Mouse (Mus musculus): ENCODE measurements at regions not wholly inside any gene's neighbourhood (a gene's known extent, or its start where the extent isn't known, plus 50 kb on each side); places are given as distances from the start of the nearest gene placed in this dataset.

DNA sequence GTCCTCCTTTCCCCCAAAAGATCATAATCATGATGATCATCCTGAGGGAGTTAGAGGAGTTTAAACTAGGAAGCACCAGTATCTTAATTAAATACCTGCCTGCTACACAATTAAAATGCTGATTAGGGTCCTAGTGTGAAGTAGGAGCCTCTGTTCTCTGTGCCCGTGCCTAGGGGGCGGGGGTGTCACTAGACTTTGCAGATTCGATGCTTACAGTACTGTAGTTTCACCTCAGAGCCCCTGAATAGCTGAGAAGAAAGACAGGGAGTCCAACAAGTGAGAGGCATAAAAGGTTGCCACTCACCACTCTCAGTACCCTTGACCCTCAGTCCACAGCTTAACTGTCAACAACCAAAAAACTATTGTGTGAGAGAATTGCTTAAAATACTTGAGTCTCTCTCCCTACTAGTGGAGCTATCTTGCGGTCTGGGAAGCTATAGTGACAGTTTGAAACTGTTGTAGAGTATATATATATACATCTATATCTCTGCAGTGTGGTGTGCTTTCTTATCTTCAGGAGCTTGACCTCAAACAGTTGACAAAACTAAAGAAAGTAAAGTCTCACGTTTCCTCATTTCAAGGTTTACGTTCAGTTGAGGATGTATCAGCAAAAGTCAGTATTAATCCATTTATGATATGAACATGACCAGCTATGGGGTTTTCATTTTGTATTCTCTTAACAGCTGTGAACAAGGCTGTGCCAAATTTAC lies 128.9 kb upstream of the Itga4 start:
- H3K27ac ChIP-seq (ENCODE audit: low read length), result no peak overlapping the region
- 40% methylated on average over 6 of the region's 6 CpGs for WGBS
- no peak overlapping the region for H3K4me3 ChIP-seq (replicated peaks; ENCODE audit: low read length)
- H3K9ac ChIP-seq (replicated peaks; ENCODE audit: low read depth, low read length), result no peak overlapping the region
- H3K36me3 ChIP-seq (ENCODE audit: control insufficient read depth, insufficient read depth), result no peaks in the 10 kb centered on the region
- H3K9me3 ChIP-seq (ENCODE audit: control insufficient read depth, low read length), result no peaks in the 10 kb centered on the region
- ATAC-seq, result no peak
- no peaks in the 10 kb centered on the region for H3K27me3 ChIP-seq (replicated peaks; ENCODE audit: control insufficient read depth, insufficient read depth, low read length)
- H3K4me2 ChIP-seq (ENCODE audit: low read length), result no peak overlapping the region
- H3K4me1 ChIP-seq (replicated peaks; ENCODE audit: control insufficient read depth, insufficient read depth, low read length), result no peaks in the 10 kb centered on the region

- Histone ChIP-seq H3K36me3 (ENCODE audit: control insufficient read depth, insufficient read depth) (no peaks in the 10 kb centered on the region), H3K4me2 (ENCODE audit: low read length) (no peak overlapping the region), H3K4me3 (replicated peaks; ENCODE audit: low read length) (no peak overlapping the region), H3K4me1 (replicated peaks; ENCODE audit: control insufficient read depth, insufficient read depth, low read length) (no peaks in the 10 kb centered on the region), H3K9ac (replicated peaks; ENCODE audit: low read depth, low read length) (no peak overlapping the region), H3K27me3 (replicated peaks; ENCODE audit: control insufficient read depth, insufficient read depth, low read length) (no peaks in the 10 kb centered on the region), H3K27ac (ENCODE audit: low read length) (no peak overlapping the region), H3K9me3 (ENCODE audit: control insufficient read depth, low read length) (no peaks in the 10 kb centered on the region)
- WGBS, result 83% methylated on average over 6 of the region's 6 CpGs
- no peak for ATAC-seq
These were observed 128.1 kb upstream of the Itga4 start for GRCm38 (mm10) chr2:79126996-79127741.

DNA sequence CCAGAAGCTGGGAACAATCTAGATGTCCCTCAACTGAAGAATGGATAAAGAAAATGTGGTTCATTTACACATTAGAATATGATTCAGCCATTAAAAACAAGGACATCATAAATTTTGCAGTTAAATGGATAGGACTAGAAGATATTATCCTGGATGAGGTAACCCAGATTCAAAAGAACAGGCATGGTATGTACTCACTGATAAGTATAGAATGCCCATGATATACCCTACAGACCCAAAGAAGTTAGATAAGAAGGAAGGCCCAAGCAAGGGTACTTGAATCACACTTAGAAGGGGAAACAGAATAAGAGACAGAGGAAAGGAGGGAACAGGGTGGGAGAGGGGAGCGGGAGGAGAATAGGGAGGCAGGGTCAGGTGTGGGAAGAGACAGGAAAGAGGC lies 127.4 kb upstream of the Itga4 start:
- H3K27ac ChIP-seq (ENCODE audit: low read length), result no peak overlapping the region
- no peak overlapping the region for H3K4me2 ChIP-seq (ENCODE audit: low read length)
- no peaks in the 10 kb centered on the region for H3K9me3 ChIP-seq (ENCODE audit: control insufficient read depth, low read length)
- no peaks in the 10 kb centered on the region for H3K27me3 ChIP-seq (replicated peaks; ENCODE audit: control insufficient read depth, insufficient read depth, low read length)
- H3K9ac ChIP-seq (replicated peaks; ENCODE audit: low read depth, low read length), result no peak overlapping the region
- no peaks in the 10 kb centered on the region for H3K36me3 ChIP-seq (ENCODE audit: control insufficient read depth, insufficient read depth)
- H3K4me1 ChIP-seq (replicated peaks; ENCODE audit: control insufficient read depth, insufficient read depth, low read length), result no peaks in the 10 kb centered on the region
- WGBS, result 95% methylated on average over 1 of the region's 1 CpGs
- H3K4me3 ChIP-seq (replicated peaks; ENCODE audit: low read length), result no peak overlapping the region
- ATAC-seq, result no peak

DNA sequence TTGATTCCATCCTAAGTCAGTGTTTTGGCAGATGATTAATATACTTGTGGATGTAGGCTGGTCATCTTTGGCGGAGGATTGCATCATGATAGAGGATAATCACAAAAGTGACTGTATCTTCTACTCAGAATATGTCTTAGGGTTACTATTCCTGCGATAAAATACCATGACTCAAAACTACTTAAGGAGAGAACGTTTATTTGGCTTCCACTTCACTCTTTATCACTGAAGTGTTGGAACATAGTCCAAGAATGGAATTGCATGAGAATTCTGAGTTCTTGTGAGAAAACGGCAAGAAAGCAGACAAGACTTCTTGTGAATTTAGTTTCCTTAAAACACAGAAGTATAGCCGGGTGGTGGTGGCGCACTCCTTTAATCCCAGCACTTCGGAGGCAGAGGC lies 124.6 kb upstream of the Itga4 start:
- Histone ChIP-seq H3K36me3 (ENCODE audit: control insufficient read depth, insufficient read depth) (no peaks in the 10 kb centered on the region), H3K4me1 (replicated peaks; ENCODE audit: control insufficient read depth, insufficient read depth, low read length) (no peaks in the 10 kb centered on the region), H3K27ac (ENCODE audit: low read length) (no peak overlapping the region), H3K4me2 (ENCODE audit: low read length) (no peak overlapping the region), H3K9me3 (ENCODE audit: control insufficient read depth, low read length) (no peaks in the 10 kb centered on the region), H3K9ac (replicated peaks; ENCODE audit: low read depth, low read length) (no peak overlapping the region), H3K27me3 (replicated peaks; ENCODE audit: control insufficient read depth, insufficient read depth, low read length) (no peaks in the 10 kb centered on the region), H3K4me3 (replicated peaks; ENCODE audit: low read length) (no peak overlapping the region)
- 98% methylated on average over 7 of the region's 7 CpGs for WGBS
- no peak for ATAC-seq

- Histone ChIP-seq H3K27ac (ENCODE audit: low read length) (no peak overlapping the region), H3K9ac (replicated peaks; ENCODE audit: low read depth, low read length) (no peak overlapping the region), H3K27me3 (replicated peaks; ENCODE audit: control insufficient read depth, insufficient read depth, low read length) (no peaks in the 10 kb centered on the region), H3K4me3 (replicated peaks; ENCODE audit: low read length) (no peak overlapping the region), H3K36me3 (ENCODE audit: control insufficient read depth, insufficient read depth) (no peaks in the 10 kb centered on the region), H3K4me2 (ENCODE audit: low read length) (no peak overlapping the region), H3K9me3 (ENCODE audit: control insufficient read depth, low read length) (no peaks in the 10 kb centered on the region), H3K4me1 (replicated peaks; ENCODE audit: control insufficient read depth, insufficient read depth, low read length) (no peaks in the 10 kb centered on the region)
- no peak for ATAC-seq
- 81% methylated on average over 2 of the region's 2 CpGs for WGBS
These were observed 124.0 kb upstream of the Itga4 start for GRCm38 (mm10) chr2:79131235-79131634.

- H3K4me3 ChIP-seq (replicated peaks; ENCODE audit: low read length), result no peak overlapping the region
- no peak overlapping the region for H3K4me2 ChIP-seq (ENCODE audit: low read length)
- H3K27me3 ChIP-seq (replicated peaks; ENCODE audit: control insufficient read depth, insufficient read depth, low read length), result no peaks in the 10 kb centered on the region
- H3K36me3 ChIP-seq (ENCODE audit: control insufficient read depth, insufficient read depth), result no peaks in the 10 kb centered on the region
- no peak overlapping the region for H3K27ac ChIP-seq (ENCODE audit: low read length)
- ATAC-seq, result no peak
- H3K4me1 ChIP-seq (replicated peaks; ENCODE audit: control insufficient read depth, insufficient read depth, low read length), result no peaks in the 10 kb centered on the region
- no peaks in the 10 kb centered on the region for H3K9me3 ChIP-seq (ENCODE audit: control insufficient read depth, low read length)
- no peak overlapping the region for H3K9ac ChIP-seq (replicated peaks; ENCODE audit: low read depth, low read length)
- 61% methylated on average over 5 of the region's 5 CpGs for WGBS
These were observed 123.3 kb upstream of the Itga4 start for GRCm38 (mm10) chr2:79131743-79132517.

DNA sequence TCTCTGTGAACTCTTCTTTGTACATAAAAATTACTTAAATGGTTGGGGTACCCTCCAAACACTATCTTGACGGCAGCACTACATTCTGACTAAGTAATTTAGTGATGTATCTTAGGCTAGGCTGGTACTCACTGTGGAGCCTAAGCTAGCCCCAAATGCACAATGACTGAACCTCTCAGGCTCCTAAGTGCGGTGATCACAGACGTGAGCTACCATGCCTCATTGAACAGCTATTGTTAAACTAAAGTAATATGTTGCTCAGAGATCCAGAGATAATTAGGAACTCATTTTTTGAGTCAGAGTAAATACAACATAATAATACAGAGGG lies 122.7 kb upstream of the Itga4 start:
- no peak overlapping the region for H3K9ac ChIP-seq (replicated peaks; ENCODE audit: low read depth, low read length)
- H3K4me2 ChIP-seq (ENCODE audit: low read length), result no peak overlapping the region
- ATAC-seq, result no peak
- no peaks in the 10 kb centered on the region for H3K27me3 ChIP-seq (replicated peaks; ENCODE audit: control insufficient read depth, insufficient read depth, low read length)
- H3K4me3 ChIP-seq (replicated peaks; ENCODE audit: low read length), result no peak overlapping the region
- H3K36me3 ChIP-seq (ENCODE audit: control insufficient read depth, insufficient read depth), result no peaks in the 10 kb centered on the region
- no peaks in the 10 kb centered on the region for H3K9me3 ChIP-seq (ENCODE audit: control insufficient read depth, low read length)
- no peak overlapping the region for H3K27ac ChIP-seq (ENCODE audit: low read length)
- WGBS, result 58% methylated on average over 3 of the region's 3 CpGs
- H3K4me1 ChIP-seq (replicated peaks; ENCODE audit: control insufficient read depth, insufficient read depth, low read length), result no peaks in the 10 kb centered on the region

GRCm38 (mm10) chr2:79134281-79134680 lies 120.9 kb upstream of the Itga4 start:
- Histone ChIP-seq H3K4me2 (ENCODE audit: low read length) (no peak overlapping the region), H3K4me1 (replicated peaks; ENCODE audit: control insufficient read depth, insufficient read depth, low read length) (no peaks in the 10 kb centered on the region), H3K27ac (ENCODE audit: low read length) (no peak overlapping the region), H3K4me3 (replicated peaks; ENCODE audit: low read length) (no peak overlapping the region), H3K9me3 (ENCODE audit: control insufficient read depth, low read length) (no peaks in the 10 kb centered on the region), H3K9ac (replicated peaks; ENCODE audit: low read depth, low read length) (no peak overlapping the region), H3K36me3 (ENCODE audit: control insufficient read depth, insufficient read depth) (no peaks in the 10 kb centered on the region), H3K27me3 (replicated peaks; ENCODE audit: control insufficient read depth, insufficient read depth, low read length) (no peaks in the 10 kb centered on the region)
- no peak for ATAC-seq
- 89% methylated on average over 5 of the region's 5 CpGs for WGBS

GRCm38 (mm10) chr2:79135986-79136385 lies 119.2 kb upstream of the Itga4 start:
- Histone ChIP-seq H3K9ac (replicated peaks; ENCODE audit: low read depth, low read length) (no peak overlapping the region), H3K4me3 (replicated peaks; ENCODE audit: low read length) (no peak overlapping the region), H3K4me2 (ENCODE audit: low read length) (no peak overlapping the region), H3K9me3 (ENCODE audit: control insufficient read depth, low read length) (no peaks in the 10 kb centered on the region), H3K4me1 (replicated peaks; ENCODE audit: control insufficient read depth, insufficient read depth, low read length) (no peaks in the 10 kb centered on the region), H3K27me3 (replicated peaks; ENCODE audit: control insufficient read depth, insufficient read depth, low read length) (no peaks in the 10 kb centered on the region), H3K27ac (ENCODE audit: low read length) (no peak overlapping the region), H3K36me3 (ENCODE audit: control insufficient read depth, insufficient read depth) (no peaks in the 10 kb centered on the region)
- WGBS, result 91% methylated on average over 2 of the region's 2 CpGs
- no peak for ATAC-seq

Measured in forebrain, embryonic 16.5 days (tissue).